Mouse (Mus musculus): ENCODE results near the gene Anpep. TPM values are rescaled to one million over a fixed set of nuclear protein-coding genes. Genes with fewer than 3 reads are reported as not detected.
"Not testable (repeated sequence)": the region's sequence is repeated elsewhere in the genome, so short reads cannot be mapped to it uniquely, and the experiment has no call there.

Anpep gene
- total RNA-seq, 2 experiments from 2014 or later, result 36.1 to 59.6 TPM

DNA sequence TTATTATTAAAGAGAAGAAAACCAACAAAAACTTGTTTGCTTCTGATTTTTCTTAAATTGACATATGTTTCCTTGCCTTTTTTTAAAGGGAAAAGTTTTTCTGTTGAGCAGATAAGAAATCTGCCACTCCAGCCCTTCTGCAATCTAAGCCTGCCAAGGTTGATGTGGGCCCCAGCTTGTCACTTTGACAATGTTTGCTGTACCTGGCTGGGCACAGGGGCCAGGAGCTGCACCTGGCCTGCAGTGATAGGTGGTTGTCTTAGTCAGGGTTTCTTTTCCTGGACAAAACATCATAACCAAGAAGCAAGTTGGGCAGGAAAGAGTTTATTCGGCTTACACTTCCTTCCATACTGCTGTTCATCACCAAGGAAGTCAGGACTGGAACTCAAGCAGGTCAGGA is 47.5 kb downstream of the Anpep start:
- no peak for DNase-seq (ENCODE audit: low spot score in 2 of 2)

DNA sequence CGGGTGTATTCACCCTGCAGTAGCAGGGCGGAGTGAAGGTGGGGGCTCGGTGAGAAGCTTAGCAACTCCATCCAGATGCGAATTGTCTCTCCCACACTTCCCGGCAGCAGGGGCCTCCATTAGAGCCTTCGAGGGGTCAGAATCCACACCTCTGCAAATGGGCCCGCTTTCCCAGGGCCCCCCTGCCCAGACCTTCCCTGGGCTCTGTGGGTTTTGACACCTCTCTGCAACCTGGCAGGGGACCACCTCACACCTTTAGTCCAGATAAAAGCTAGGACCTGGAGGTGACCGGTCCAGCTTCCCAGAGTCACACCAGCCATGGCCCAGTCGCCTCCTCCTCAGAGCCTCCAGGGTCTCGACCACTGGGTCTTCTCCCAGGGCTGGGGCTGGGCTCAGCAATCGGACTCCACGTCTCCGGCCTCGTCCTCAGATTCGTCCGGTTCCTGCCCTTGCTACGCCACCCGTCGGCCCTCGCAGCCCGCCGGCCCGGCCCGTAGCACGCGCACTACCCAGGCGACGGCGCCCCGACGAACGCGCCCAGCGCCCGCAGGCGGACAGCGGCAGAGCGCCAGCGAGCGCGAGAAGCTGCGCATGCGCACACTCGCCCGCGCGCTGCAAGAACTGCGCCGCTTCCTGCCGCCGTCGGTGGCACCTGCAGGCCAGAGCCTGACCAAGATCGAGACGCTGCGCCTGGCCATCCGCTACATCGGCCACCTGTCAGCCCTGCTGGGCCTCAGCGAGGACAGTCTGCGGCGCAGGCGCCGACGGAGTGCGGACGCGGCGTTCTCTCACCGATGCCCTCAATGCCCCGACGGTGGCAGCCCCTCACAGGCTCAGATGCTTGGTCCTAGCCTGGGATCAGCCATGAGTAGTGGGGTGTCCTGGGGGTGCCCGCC is 50.0 kb downstream of the Anpep start, which contains the start of gene Mesp2:
Mesp2 (plus strand) TSS at position 117 of the 896 bp plus-strand sequence.
- peak; percentile 48 for DNase-seq (ENCODE audit: low spot score in 2 of 2)

DNA sequence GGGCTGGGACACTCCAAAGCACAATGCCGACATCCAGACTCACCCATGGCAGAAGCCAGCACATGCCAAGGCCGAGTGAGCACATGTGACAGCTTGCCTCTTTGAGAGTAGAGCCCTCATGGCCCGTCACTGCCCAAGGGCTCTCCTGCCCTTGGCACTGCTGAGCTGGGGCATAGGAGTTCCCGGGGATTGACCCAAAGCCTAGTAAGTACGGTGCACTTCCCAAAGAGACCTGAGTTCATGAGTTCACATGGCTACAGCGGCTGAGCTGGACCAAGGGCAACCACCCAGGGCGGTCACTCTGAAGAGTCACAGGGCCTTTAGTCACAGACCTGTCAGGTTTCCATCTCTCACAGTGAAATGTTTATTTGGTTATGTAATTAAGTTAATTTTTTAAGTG is 52.3 kb downstream of the Anpep start:
- no peak for DNase-seq (ENCODE audit: low spot score in 2 of 2)

DNA sequence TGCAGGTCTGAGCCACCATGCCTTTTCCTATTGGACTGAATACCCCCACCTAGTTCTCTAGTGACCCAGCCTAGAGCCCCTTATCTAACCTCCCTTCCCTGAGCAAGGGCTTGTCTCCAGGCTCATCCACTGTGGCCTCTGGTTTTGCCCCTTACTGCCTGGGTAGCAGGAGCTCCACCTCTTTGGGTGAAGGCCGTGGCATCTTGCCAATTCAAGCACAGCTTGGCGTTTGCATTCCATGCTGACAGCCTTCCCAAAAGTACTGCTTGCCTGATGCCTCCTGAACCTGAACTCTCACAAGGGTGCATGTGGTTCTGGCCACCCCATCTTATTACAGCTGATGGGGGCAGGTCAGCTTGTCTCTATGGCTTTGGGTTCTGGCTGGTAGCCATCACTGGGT is 57.0 kb downstream of the Anpep start:
- peak in 1 of 2 experiments; percentile 39 for DNase-seq (ENCODE audit: low spot score in 2 of 2)

DNA sequence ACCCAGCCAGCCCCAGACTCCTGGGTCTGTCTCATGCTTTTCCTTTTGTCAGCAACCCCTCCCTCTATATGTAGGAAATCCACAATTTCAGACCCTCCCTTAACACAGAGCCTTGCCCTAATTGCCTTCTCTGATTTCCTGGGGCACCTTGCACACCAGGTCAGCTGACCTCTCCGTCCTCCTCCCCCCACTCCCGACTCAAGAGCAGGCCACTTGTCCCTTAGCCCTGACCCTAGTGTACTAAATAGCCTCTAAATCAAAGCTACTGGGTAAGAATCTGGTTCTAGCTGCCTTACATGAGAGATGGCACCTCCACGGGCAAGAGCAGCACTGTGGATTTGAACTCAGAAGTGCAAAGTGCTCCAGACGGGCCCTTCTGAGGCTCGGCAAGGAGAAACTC is 58.8 kb downstream of the Anpep start:
- DNase-seq (ENCODE audit: low spot score in 2 of 2), result no peak

DNA sequence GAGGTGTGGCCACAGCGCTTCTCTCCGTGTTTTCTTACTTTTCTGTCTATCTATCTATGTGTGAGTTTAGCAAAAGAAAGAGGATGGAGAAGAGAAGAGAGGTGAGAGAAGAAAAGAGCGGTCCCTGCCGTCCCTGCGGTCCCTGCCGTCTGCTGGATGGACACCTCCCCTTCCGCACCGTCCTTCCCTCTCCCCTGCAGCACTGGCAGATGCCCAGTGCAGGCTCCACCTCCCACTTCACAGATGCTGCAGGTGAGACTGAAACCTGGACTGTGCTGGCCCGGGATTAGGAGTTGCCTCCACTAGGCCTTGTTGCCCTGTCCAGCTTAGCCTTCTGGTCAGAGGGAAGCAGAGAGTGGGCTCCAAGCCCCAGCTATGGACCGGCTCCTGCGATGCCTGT is 59.5 kb downstream of the Anpep start:
- DNase-seq (ENCODE audit: low spot score in 2 of 2), result no peak

DNA sequence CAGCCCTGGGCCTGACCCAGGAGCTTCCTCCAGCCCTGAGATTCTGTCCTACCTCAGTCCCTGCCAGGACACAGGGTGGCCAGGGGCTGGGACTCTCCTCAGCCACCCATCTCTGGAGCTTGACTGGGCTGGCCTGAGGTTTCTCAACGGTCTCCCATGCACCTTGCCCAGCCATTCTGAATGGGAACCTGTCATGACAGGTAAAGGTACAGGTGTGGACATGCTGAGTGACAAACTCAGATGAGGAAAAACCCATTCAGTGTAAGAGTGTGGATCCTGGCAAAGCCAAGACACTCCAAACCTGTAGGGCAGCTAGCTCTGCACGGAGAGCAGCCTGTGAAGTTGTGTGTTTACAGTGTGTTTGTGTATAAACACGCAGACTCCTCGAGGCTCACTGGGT is 60.5 kb downstream of the Anpep start:
- no peak for DNase-seq (ENCODE audit: low spot score in 2 of 2)

DNA sequence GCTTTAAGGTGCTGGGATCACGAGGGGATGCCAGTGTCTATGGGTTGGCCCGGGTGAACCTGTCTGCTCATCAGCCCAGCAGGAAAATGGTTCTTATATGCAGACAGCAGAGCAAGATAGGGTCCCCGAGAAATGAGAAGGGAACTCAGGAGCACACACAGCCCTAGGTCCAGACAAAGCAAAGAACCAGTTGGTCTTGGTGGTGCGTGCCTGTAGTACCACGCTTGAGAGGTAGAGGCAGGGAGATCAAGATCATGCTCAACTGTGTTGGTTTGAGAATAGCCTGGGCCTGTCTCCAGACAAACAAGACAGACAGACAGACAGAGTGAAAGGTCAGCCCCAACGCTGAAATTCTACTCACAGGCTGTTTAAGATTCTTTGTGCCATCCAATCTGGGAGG is 61.4 kb downstream of the Anpep start:
- DNase-seq (ENCODE audit: low spot score in 2 of 2), result no peak

DNA sequence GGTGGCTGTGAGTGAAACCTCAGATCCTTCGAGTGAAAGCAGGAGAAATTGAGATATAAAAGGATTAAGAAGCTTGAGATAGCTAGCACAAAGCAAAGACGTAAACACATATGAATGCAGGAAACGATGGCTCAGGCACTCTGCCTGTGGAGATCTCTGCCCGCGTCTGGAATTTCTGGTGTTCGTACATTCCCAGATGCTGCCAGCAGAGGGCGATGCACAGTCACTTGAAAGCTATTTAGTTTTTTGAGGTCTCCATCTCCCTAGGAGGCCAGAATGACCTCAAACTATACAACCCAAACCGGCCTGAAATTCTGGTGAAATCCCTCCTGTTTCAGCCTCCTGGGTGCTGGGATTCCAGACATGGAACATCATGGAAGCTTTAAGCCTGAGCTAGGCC is 61.8 kb downstream of the Anpep start:
- DNase-seq (ENCODE audit: low spot score in 2 of 2), result peak; percentile 62 to 69

DNA sequence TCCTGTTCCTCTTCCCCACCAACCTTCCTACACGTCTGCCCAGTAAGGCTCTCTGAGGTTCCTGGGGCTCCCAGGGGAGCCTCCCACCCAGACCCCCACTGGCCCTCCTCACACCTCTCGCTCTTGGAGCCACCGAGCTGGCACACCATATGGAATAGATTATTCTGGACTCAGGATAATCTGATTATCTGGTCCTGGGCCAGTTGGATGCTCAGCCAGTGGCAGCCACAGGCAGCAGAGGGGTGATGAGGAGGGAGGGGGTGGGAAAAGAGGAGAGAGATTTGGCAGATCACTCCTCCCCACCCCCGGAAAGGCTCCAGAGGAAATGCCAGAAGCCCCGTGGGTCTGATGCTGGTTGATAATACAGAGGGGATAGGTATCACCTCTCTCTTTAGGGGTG is 62.3 kb downstream of the Anpep start:
- no peak for DNase-seq (ENCODE audit: low spot score in 2 of 2)

DNA sequence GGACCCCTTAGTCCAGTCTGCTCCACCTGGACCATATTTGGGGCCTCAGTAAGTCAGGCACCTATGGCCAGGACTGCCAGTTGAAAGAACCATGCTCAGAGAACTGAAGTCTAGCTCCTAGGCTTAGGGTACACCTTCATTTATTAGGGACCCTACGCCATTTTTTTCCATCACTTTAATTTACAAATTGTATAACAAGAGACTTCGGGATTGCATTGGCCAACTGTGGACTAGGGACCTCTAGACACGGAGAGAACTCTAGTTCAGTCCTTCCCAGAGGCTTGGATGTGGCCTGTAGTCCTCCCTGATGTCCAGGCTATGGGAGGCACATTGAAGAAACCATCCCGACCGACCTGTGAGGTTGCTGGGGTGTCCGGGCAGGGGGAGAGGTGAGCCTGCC is 67.2 kb downstream of the Anpep start, which contains the start of gene Mesp1:
Mesp1 (minus strand) TSS at position 101 of the 400 bp plus-strand sequence.
- no peak for DNase-seq (ENCODE audit: low spot score in 2 of 2)

DNA sequence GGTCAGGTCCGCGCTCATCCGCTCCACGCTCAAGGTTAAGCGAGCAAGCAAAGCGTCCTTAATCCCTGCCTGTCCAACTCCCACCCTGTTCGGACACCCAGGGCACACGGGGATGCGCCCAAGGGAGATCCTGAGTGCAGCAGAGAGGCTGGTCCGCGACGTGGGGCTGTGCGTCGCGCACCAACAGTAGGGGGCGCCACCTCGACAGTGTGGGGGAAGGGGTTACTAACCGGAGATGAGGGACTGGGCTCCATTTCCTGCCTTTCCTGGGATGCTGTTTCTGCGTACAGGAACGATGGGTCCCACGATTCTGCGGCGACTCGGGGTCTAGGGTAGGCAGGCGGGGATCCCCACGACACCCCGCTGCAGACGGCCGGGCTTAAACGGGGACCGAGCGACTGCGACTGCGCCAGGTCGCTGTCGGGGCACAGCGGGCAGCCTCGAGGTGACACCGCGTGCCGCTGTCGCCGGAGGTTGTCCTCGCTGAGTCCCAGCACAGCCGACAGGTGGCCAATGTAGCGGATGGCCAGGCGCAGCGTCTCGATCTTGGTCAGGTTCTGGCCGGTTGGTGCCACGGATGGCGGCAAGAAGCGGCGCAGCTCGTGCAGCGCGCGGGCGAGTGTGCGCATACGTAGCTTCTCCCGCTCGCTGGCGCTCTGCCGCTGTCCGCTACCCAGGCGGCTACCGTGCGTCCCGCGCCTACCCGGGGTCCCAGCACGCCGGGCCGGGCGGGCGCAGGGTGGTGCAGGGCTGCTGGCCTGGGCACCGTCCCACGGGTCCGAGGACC is 68.0 kb downstream of the Anpep start:
- DNase-seq (ENCODE audit: low spot score in 2 of 2), result peak in 1 of 2 experiments; percentile 21

DNA sequence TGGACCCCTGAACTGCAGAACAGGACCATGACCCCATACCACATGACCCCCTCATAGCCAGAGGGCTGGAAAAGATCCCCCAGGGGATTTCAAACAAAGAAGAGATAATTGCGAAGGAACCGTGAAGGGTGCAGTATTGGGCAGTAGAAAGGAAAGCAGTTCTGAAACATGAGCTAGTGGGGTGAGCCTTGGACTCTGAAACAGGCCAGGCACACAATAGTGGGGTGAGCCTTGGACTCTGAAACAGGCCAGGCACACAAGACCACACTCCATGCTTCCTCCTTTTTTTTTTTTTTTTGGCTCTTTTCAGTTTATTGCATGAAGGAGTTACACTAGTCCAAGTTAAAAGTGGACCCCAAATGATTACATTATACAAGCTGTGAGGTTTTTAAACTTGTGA is 71.0 kb downstream of the Anpep start:
- DNase-seq (ENCODE audit: low spot score in 2 of 2), result not testable (repeated sequence)

DNA sequence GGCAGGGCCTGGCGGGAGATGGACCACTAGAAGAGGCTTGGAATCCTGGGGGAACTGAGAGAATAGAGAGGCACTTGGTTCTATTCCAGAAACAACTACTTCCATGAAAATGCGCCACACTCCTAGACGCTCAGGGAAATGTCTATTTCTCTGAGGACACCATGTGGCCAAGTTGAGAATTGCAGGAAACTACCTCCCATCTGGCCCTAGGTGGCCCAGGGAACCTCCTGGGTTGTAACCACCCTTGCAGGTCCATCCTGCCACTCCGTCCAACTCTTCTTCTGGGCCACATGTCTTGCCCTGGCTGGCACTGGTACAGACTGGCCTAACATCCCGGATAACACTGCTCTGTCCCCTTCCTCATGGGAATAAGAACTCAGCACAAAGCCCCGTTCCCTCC is 74.6 kb downstream of the Anpep start:
- DNase-seq (ENCODE audit: low spot score in 2 of 2), result peak in 1 of 2 experiments; percentile 51

DNA sequence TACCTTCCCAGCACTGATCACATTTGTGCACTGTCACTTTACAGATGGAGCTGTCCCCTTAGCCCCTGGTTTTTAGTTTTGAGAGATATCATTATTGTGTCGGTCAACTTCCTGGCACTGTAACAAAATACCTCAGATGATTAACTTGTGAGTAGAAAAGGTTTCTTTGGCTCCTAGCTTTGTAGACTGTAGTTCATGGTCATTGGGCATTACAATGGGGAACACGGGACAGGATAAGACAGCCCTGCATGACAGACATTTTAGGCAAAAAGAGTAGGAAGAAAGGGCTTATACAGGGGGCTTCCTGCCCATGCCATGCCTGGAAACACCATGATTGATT is 78.4 kb downstream of the Anpep start:
- DNase-seq (ENCODE audit: low spot score in 2 of 2), result no peak

DNA sequence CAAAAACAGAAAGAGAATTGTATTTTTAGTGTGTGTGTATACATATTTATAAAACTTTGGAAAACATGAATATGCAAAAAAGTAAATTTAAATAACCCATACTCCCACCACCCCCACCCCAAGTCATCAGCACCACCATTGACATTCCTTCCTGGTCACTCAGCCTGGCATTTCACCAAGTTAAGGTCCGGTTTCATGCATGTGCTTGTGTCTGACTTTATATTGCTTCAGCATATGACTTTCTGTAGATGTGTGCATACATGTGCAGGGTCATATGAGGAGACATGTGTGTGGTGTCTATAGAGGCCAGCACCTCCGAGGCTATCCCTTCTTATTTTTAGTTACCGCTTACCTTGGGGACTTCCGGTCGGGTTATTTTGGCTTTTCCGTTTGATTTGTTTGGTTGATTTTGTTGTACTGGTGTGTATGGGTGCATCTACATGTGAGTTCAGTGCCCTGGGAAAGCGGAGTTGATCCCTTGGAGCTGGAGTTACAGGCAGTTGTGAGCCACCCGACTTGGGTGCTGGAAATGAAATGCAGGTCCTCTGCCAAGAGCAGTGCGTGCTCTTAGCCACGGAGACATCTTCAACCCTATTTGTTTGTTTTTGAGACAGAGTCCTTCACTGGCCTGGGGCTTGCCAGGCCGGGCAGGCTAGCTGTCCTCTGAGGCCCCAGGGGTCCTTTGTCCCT is 78.9 kb downstream of the Anpep start:
- DNase-seq (ENCODE audit: low spot score in 2 of 2), result no peak

DNA sequence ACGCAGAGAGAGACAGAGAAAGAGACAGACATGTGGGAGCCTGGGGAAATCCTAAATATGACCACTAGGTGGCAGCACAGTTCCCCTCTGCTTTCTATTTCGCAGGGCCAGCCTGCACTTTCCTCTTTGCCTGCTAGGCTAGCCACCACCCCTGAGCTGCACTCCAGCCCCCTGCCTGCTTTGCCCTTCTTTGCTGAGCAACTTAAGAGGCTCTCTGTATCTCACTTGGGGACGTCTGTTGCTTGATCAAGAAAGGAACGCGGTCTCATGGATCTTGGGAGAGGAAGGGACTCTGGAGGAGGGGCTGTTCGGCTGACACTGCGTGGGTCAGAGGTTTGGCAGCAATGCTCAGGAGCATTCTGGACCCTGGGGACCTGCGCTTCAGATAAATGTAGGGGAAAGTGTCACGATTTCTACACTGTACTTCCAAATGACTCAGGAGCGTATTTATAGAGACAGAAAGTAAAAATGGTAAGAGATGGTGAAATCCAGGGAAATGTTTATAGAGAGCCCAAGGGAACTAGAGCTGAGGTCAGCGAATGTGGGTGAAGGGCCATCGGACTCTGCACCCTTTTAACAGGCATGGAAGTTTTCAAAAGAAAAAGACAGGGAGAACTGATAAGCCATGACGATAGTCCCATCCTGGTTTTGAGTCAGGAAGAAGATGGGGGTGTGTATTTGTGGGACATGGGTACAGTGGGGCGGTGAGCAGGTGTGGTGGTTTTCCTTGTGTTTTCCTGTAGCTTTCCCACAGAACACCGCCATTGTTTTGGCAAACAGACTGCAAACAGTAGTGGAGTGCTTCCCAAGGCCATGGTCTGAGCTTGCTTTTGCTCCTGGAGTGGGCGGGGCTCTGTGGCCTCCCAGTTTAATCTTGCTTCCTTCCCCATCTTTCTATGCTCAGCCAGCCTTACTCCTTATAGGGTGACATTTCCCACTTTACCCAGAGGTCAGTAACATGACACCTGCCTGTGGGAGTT is 79.9 kb downstream of the Anpep start:
- peak in 1 of 2 experiments; percentile 60 for DNase-seq (ENCODE audit: low spot score in 2 of 2)

All from adrenal gland, postnatal 4 days (tissue).